Mouse (Mus musculus) erythroblast, embryonic 14.5 days (primary cell): Measurements from ENCODE around the gene Slc34a2.

Experiments
- GATA1 ChIP-seq: IDR thresholded peaks from 2 replicates; pipeline ENCODE4 v1.6.1; 2012; ENCODE audit warnings: low read length, inconsistent platforms, mixed read lengths
- TAL1 ChIP-seq: IDR thresholded peaks from 3 replicates; pipeline ENCODE4 v1.6.1; 2012; ENCODE audit warnings: low read length, inconsistent platforms, mixed read lengths

DNA sequence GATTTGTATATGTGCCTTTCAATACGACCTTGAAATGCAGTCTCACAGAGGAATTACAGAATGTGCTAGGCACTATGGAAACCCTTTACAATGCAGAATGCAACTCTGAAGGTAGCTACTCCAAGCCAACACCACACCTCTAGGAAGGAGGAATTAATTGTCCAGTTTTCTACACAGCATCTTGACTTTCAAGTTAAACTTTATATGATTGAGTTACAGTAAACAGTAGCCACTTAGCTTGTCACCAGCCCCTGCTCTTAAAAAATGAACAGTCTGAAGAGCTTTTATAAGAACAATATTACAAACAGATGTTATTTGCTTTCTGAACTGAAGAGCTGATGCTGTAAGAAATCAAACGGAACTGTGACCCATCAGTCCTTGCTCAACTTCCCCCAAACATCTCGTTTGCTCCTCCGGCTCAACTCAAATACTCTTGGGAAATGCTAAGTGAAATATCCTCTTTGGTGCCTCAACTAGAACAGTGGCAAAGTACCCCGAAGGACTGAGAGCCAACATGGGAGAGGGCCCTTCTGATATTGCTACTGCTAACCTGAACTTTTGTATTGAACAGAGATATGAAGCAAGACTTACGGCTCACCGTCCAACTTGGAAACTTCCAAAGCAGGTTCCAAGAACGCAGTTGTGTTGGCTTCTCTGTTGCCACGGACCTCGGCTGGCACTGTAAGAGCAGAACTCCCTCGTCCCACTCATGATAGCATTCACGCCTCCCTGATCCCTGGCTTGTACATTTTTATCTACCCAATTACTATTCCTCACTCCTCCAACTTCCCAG, 44.2 kb upstream of the Slc34a2 start:
- no peak for TF ChIP-seq GATA1
- TF ChIP-seq TAL1, result no peak
